Mouse (Mus musculus): ENCODE results near the gene Clk2.

Gene Clk2

GRCm38 (mm10) chr3:89219546-89219945 lies 55.0 kb downstream of the Clk2 start:
- no peak for DNase-seq (ENCODE audit: low read depth in 1 of 2, low spot score in 2 of 2)

GRCm38 (mm10) chr3:89221167-89221566 lies 56.6 kb downstream of the Clk2 start:
- DNase-seq (ENCODE audit: low read depth in 1 of 2, low spot score in 2 of 2), result no peak

- DNase-seq (ENCODE audit: low read depth in 1 of 2, low spot score in 2 of 2), result no peak
These were observed 60.2 kb downstream of the Clk2 start for GRCm38 (mm10) chr3:89224796-89225195.

GRCm38 (mm10) chr3:89225321-89225815 lies 60.8 kb downstream of the Clk2 start:
- DNase-seq (ENCODE audit: low read depth in 1 of 2, low spot score in 2 of 2), result no peak

- no peak for DNase-seq (ENCODE audit: low read depth in 1 of 2, low spot score in 2 of 2)
These were observed 61.3 kb downstream of the Clk2 start for GRCm38 (mm10) chr3:89225918-89226317.

GRCm38 (mm10) chr3:89226361-89226760 lies 61.8 kb downstream of the Clk2 start:
- DNase-seq (ENCODE audit: low read depth in 1 of 2, low spot score in 2 of 2), result no peak
